Mouse (Mus musculus) T-helper 17 cell (primary cell): Measurements from ENCODE around the gene Gimap3.

ENCODE experiments used
- in situ Hi-C, 2 experiments: fragments of 300-600 bp; cut with MboI, MseI; formaldehyde crosslinking; loops; 1 replicate in 1 of 2; 2 replicates in 1 of 2; pipeline ENCODE4 v1.15.1; 2025; ENCODE audit warnings: high pct_unique_total_duplicates in 2 of 2

The Gimap3 gene

GRCm38 (mm10) chr6:48770696-48771095 is at the start of gene Gimap3:
Gene Gimap3, minus strand, starts transcription at chr6:48770851.
- in situ Hi-C loops = loop anchor here (5.0 to 10.0 kb wide), 2 partner anchors 123 to 586 kb away; partner anchors contain the start of gene Gimap8 (in 2 of the 2)

- in situ Hi-C loops = no loop called here
Measured at GRCm38 (mm10) chr6:48817815-48818214, 47.2 kb upstream of the Gimap3 start.

DNA sequence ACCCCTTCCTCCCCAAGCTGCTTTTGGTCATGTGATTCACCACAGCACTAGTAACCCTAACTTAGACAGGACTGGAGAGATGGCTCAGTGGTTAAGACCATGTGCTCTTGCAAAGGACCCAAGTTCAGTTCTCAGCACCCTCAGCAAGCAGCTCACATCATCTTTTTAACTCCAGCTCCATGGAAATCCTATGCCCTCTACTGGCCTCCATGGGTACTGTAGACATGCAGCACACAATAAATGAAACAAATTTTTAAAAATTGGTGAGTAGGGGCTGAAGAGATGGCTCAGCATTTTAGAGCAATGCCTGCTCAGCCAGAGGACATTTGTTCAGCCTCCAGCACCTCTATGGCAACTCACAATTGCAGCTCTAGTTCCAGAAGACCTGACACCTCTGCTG is 44.4 kb upstream of the Gimap3 start:
- in situ Hi-C loops = no loop called here

- in situ Hi-C loops = no loop called here
Measured at GRCm38 (mm10) chr6:48809494-48810219, 39.0 kb upstream of the Gimap3 start.

DNA sequence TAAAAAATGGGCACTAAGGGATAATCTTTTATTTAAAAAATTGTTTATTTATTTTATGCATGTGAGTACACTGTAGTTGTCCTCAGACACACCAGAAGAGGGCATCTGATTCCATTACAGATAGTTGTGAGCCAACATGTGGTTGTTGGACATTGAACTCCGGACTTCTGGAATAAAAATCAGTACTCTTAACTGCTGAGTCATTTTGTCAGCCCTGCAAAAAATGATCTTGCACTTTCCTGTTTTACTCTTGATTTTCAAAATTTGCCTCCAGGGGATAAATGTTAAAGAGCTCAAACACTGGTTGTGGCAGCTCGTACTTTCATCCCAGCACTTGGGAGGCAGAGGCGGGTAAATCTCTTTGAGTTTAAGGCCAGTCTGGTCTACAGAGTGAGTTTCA is 36.1 kb upstream of the Gimap3 start:
- in situ Hi-C loops = no loop called here

DNA sequence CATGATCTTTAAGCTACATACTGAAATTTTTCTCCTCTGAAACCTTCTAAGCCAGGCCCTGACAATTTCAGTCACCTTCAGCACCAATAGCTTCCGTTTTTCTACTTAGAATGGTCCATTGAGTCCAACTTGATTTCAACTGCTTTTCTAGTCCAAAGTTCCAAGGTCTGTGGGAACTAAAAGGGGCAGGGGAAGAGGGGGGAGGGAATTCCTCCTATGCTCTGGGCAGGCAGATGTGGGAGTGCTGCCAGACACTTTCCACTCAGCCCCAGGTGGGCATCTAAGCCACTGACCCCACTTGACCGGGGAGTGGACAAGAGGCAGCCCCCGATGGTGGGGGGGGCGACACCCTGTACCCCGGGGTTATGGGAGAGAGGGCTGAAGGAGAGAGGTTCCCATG is 33.7 kb upstream of the Gimap3 start:
- in situ Hi-C loops = no loop called here

- in situ Hi-C loops = no loop called here
Measured at GRCm38 (mm10) chr6:48803406-48804051, 32.9 kb upstream of the Gimap3 start.

GRCm38 (mm10) chr6:48801897-48802296 is 31.2 kb upstream of the Gimap3 start:
- in situ Hi-C loops = no loop called here

GRCm38 (mm10) chr6:48787867-48788266 is 17.2 kb upstream of the Gimap3 start:
- in situ Hi-C loops = loop anchor here in 1 of 2 experiments (10.0 kb wide), 1 partner anchor 493 kb away; no protein-coding TSS in a partner anchor

DNA sequence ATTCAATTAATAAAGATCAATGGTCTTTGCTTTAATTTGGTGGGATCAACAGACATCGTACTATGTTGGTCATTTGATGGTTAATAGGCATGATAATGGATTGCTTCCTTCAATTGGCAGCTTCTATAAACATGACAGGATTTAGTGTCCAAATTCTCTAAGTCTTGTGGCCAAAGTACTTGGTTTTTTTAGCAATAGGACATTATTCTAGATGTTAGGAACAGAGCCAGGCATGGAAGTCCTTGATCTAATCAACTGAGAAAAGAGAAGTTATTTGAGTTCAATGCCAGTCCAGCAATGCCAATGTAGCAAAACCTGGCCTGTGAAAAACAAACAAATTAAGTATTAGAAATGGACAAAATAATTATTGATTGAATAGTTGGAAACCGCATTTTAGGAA is 14.9 kb upstream of the Gimap3 start:
- in situ Hi-C loops = loop anchor here in 1 of 2 experiments (10.0 kb wide), 1 partner anchor 491 kb away; no protein-coding TSS in a partner anchor

- in situ Hi-C loops = loop anchor here in 1 of 2 experiments (10.0 kb wide), 1 partner anchor 490 kb away; no protein-coding TSS in a partner anchor
Measured at GRCm38 (mm10) chr6:48785189-48785588, 14.5 kb upstream of the Gimap3 start.

DNA sequence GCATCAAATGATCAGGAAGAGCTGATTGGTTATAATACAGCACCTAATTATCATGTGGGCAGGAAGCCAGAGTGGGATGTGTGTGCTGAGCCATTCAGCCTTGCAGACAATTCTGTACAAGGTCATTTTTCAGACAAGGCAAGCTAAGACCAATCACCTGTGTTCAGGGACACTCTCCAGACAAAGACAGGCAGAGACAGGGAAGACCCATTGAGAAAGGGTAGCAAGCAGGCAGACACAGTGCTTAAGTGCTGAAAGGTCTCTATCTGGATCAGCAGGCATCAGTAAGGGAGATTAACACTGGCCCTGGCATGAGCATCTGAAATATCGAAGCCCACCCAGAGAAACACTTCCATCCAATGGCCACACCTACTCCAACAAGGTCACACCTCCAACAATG is 13.8 kb upstream of the Gimap3 start:
- in situ Hi-C loops = loop anchor here in 1 of 2 experiments (10.0 kb wide), 1 partner anchor 490 kb away; no protein-coding TSS in a partner anchor

DNA sequence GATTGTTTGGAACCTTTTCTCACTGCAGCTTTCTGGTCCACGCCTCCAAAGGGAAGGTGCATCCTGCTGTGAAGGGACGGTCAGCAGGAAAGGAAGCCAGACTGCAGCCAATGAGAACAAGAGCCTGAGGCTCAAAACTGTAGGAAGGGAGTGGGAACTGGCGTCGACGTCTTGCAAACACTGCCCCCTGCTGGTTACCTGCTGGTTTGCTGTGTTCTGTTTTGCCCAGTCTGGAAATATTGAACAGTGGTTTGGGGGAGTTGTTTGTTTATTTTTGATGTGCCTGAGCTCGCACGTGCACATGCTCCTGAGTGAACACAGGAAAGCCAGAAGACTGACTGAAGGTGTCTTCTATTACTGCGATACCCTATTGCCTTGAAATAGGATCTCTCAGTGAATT is 1.4 kb upstream of the Gimap3 start:
- in situ Hi-C loops = loop anchor here (5.0 to 10.0 kb wide), 2 partner anchors 125 to 587 kb away; partner anchors contain the start of gene Gimap8 (in 2 of the 2)

DNA sequence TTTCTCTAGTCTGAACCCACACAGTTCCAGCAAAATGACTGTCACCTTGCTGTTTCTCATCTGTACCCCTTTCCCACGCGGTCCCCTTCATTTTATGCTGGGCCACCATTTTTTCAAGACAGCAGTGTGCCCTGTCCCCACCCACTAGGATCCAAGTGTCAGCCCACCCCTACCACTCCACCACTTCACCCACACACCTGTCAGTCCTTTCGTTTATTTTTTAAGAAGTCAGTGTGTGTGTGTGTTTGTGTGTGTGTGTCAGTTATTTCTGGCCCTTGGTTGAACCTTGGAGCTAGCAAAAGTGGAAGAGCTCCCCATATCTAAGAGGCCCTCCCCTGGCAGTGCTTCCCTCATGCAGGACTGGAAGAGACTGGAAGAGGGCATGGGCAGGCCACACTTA is 1.7 kb downstream of the Gimap3 start:
- in situ Hi-C loops = no loop called here

DNA sequence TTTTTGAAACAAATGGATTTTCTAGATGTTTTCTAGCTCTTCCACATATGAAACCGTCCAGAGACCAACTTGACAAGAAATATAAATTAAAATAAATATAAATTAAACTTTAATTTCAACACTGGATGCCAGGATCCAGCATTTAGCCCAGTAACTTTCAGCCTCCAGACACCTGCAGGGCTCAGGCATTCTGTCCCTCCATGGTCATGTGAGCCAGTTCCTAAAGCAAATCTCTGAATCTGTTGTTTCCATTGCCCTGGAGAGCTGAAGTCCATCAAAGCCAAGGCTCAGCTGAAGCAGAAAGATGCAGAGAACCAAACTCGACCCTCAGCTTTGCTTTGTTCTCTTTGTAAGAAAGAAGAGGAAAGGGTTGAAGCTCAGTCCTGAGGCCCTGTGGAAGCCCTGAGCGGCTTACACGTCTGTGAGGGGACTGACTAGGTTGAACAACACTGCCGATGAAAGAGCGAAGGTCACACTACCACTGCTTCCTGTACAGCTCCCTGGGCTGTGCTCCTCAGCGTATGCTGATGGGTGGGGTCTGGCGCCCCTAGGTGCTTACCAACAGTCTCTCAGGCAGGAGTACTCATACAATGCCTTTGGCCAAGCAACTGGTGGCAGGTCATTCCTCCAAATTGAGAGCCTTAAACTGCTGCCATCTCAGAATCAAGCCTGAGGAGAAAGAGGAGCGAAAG is 2.3 kb downstream of the Gimap3 start:
- in situ Hi-C loops = no loop called here

DNA sequence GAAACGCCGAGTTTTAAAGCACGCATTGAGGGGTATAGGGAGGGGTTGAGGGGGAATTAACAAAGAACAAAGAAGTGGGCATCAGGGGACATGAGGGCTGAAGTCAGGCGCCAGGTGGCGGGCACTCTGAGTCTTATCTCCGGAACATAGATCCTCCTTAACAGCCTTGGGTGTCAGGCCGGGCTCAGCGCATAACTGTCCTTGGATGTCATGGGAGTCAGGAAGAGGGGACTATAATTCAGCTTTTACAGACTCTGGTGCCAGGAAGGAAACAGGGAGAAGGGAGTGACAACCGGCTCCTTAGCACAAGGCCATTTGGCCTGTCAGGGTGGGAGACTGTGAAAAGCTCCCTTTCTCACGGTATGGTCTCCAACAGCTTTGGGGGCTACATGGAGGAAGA is 6.2 kb downstream of the Gimap3 start:
- in situ Hi-C loops = no loop called here

DNA sequence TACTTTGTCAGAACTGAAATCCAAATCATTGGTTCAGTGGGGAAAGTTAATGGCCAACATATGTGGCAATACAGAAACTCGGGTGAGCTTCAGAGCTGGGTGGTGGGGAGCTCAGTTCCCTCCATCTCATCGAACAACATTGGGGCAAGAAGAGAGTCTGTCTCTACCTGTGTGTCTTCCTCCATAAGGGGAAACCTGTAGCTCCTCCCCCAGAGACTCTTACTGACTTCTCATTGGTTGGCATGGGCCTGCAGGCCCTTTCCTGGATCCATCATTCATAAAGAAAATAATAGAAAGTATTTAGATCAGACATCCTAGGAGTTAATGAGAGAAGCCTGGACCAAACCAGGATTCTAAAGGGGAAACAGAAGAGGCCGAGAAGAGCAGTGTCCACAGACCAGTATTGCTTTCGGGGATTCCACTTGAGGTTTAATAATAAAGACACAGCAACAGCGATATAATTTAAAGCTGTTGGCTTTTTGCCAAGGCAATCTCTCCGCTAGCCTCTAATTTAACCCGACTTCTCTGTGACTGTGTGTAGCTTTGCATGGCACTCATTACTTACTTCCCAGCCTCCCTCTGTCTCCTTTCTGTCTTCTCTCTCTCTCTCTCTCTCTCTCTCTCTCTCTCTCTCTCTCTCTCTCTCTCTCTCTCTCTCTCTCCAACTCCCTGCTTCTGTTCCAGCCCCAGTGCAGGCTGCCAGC is 6.9 kb downstream of the Gimap3 start:
- in situ Hi-C loops = no loop called here

GRCm38 (mm10) chr6:48747091-48747966 is 23.3 kb downstream of the Gimap3 start:
- in situ Hi-C loops = loop anchor here in 1 of 2 experiments (10.0 kb wide), 1 partner anchor 63 kb away; the partner anchor contains the start of gene Gimap4

DNA sequence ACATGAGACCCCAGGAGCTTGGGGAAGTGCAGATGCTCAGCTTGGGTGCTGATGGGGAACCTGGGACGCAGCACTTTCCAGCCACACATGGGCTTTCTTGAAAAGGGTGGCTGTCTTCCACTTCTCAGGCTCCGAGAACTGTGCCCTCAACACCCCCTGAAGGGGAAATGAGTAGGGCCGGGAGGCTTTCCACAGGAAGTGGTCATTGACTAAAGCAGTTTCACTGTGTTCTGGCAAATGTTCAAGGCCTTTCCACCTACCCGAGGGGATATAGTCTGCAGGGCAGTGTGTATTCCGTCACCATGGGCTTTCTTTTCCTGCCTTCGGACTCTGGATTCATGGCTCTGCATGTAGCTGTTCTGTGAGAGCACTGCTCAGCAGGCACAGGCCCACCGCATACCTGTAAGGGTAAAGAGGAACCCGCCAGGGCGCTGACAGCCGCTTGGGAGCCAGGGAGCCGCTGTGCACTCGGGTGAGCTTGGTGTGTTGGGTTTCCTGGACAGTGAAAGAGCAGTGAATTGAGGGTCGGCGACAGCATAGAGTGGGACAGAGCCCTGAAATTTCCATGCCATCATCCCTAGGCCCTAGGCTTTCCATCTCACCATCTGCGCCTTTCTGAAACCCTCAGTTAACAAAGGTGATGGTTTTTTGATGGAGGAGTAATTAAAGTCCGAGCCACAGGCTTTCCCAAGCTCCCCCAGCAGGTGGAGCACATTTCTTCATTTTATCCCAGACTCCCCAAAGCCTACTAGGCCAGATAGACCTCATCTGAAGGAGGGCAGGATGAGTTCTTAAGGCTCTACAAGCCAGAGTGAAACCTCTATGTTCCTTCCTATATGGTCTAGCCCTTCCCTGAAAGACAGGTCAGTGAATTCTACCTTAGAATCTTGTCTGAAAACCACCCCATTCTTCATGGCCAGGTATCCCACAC is 24.4 kb downstream of the Gimap3 start, which contains the start of gene Gimap5:
Gene Gimap5 (plus strand): TSS at position 239 of the 931 bp plus-strand sequence.
- in situ Hi-C loops = loop anchor here in 1 of 2 experiments (10.0 kb wide), 1 partner anchor 61 kb away; the partner anchor contains the start of gene Gimap4
